Mouse (Mus musculus) right cerebral cortex, adult 2 months (tissue): ENCODE measurements around the gene Lhfpl5.

Experiments
- DNase-seq, 2 experiments: peaks; one replicate each; pipeline ENCODE4 v3.0.0; 2021 to 2022; ENCODE audit warnings: low spot score in 2 of 2

Lhfpl5 gene

GRCm38 (mm10) chr17:28626937-28627336 lies 51.5 kb downstream of the Lhfpl5 start:
- DNase-seq = peak; percentile 53

GRCm38 (mm10) chr17:28628248-28629124 lies 53.0 kb downstream of the Lhfpl5 start:
- DNase-seq = no peak

DNA sequence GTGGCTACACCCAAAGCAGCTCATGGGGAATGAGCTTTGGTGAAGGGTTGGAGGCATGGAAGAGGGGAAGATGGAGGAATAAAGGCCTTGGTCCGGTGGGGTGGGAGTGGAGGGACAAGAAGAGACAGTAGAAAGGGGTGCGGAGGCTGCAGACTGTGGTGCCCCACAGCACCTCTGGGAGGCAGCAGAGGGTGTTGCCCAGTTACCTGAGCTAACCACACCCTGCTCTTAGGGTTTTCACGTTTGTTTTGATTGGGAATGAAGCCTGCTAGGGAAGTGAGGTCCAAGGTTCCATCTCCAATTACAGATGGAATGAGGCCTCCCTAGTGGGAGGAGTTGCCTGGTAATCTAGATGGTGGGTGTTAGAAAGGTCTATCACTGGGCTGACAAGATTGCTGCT lies 53.7 kb downstream of the Lhfpl5 start:
- DNase-seq = no peak
